Mouse (Mus musculus) 3T3-L1 (cell line): Measurements from ENCODE around the gene Hoxd8.
A peak's percentile ranks its signal among the peaks of the same experiment; 100 is the strongest.

ENCODE experiments used
- DNase-seq: peaks from one replicate; pipeline ENCODE4 v3.0.0-alpha.2; 2015; ENCODE audit warnings: low read depth, low spot score

Hoxd8 gene

DNA sequence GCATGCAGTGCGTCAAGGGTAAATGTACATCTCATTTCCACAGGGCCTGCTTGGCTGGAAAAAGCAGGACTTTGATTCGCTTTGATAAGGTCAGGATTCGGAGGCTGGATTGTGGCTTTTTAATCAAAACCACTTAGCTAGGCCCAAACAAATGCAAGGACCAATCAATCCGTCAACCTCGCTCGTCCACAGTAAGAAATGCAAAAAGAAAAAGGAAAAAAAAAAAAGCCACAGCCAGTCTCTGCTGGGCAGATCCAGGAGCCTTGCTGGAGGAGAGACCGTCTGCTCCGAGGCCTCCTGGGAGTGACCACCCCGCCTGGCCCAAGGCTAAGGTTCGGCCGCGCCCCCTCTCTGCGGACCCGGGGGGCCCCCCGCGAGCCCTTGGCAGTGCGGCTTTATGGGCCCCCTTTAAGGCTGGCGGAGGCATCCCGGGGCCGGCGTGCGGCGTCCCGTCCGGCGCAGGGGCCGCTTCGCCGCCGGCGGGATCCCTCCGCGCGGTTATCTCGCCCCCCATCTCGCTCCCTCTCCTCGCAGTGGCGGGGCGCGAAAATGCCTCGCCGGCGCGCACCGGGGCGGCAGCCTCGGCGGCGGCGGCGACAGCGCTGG lies at the start of gene Hoxd8:
TSS of gene Hoxd8 (plus strand) at position 223 of the 606 bp plus-strand sequence.
- DNase-seq, result peak; percentile 71

DNA sequence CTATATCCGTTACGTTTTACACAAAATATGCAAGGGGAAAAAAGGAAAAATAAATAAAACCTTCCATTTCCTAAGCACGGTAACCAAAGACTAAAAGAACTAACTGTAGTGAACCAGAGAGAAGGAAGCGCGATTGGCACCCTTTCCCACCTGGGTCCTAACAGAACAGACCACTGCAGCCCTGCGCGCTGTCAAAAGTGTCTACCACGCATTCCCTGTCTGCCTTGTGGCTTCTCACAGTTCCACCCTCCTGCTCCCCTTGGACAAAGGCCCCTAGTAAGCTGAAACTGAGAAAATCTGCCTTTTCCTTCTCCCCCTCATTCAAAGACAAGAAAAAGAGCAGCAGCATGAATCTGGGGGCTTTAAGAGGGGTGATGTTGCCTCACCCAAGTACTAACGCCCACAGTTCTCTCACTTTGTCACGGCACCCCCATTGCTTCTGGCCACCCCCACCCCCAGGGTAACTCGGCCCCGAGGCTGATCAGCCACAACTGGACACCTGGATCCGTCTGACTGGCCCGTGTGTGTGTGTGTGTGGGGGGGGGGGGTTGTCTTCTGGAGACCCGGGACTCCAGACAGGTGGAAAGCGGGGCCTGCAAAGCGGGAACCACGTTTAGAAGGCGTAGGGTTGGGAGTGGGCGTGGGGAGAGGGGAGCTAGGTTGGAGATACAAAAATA lies 49.5 kb upstream of the Hoxd8 start:
- DNase-seq, result no peak

DNA sequence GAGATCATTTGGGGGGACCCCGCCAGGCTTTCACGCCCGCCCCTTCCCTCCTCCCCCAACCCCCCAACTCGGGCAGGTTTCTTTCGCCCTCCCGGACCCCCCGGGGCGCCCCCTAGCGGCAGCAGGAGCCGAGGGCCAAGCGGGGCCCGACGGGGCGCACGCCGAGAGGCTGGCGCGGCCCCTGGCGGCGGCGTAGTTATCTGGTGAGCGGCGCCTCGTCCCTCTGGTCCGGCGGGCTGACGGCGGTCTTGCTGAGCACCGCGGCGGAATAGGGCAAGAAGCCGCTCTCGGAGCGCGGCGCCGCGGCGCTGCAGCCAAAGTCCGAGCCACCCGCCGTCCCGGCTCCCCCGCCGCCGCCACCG lies 49.0 kb upstream of the Hoxd8 start:
- DNase-seq, result no peak

DNA sequence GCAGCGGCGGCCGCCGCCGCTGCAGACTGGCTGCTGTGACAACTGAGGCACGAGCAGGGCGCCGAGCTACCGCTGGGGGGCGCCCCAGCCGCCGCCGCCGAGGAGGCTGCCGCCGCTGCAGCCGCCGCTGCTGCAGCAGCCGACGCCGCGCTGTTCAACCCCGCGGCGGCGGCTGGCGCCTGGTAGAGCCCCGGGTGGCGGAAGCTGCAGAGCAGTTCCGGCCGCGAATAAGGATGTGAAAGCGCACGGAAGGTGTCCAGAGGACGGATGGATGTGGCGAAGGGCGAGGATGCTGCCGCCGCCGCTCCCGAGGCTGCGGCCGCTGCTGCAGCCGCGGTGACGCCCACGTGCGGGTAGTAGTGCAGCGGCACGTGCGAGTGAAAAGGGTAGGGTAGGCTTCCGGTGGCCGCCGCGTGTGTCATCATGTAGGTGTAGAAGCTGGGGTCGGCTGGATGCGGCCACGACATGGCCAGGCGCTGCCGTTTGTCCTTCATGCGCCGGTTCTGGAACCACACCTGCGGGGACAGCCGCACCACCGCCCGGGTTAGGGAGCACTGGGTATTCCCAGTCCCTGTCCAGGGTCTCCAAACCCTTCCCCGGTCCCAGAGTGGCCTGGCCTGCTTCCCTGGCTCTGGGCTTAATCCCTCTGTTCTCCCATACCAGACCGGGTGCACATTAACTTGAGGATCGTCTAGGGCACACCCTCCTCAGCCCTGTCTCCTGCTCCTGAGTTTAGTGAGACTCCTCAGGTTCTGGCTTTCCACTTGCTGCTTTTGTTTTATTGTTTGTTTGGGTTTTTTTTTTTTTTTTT lies 48.4 kb upstream of the Hoxd8 start:
- DNase-seq, result no peak

DNA sequence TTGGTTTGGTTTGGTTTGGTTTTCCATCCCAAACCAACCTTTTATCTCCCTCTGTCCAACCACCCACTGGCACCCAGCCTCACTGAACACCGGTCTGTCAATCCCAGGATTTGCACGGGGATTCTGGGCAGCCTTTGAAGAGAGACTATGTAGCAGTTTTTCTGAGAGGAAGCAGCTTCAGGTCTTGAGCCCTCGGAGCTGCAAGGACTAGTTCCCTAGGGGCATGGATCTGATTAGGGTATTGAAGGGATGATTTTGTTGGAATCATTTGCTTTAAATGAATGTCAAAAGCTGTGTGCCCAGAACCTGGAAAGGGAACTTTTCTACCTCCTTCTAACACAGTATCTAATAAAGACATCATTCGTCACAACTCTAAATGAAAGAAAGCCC lies 47.8 kb upstream of the Hoxd8 start:
- DNase-seq, result no peak

DNA sequence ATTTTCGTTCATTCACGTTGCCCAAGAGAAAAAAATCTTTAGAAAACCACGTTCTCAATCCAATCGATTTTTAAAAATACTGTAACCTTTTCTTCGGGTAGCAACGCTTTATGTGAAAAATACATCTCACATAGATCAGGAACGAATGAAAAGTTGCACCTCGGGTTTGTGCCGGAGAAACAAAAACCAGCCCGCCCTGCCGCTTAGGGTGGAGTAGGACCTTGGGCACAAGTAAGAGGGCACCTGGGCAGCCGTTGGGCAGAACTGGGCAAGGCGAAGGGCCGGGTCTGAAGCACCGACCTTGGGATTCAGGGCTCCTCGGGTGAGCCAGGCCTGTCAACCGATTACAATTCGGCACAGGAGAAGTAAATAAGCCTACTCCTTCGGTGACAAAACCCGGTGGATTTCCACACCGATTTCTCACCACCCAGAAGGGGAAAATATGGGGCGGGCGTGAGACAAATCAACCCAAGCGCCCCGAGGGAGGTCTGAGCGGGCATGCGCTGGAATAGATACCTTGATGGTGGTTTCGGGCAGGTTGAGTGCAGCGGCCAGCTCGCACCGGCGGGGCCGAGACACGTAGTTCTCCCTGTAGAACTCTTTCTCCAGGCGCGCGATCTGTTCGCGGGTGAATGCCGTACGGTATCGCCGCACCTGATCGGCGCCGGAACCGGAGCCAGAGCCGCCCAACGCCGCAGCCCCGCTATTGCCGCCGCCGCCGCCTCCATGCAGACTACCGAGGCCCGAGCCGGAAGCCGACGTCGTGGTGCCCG lies 47.0 kb upstream of the Hoxd8 start:
- DNase-seq, result no peak

DNA sequence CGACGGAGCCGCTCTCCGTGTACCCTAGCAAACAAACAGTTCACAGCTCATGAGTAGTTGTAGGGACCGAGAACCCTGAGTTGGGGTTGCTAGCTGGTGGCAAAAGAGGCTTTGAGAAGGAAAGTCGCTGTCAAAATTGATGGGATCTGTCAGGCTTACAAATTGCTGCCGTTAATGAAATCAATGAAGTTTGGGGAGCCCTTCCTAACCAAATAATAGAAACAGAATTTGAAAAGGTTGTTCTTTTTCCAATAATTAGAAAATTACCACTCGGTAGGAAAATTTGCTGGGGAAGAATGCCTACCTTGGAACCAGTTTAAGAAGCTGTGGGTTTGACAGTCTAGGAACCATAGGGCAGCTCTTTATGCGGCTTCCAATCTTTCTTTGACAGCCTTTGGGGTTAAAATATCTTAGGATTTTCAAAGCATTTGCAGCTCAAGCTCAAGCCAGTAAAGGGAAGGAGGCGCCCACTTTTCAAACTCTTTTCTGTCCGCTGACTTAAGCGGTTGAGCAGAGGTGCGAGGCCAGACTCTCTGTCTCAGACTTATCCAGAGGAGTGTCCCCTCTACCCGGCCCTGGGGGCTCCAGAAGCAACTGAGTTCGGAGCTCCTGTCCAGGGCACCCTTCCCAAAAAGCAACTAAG lies 46.3 kb upstream of the Hoxd8 start:
- DNase-seq, result no peak

DNA sequence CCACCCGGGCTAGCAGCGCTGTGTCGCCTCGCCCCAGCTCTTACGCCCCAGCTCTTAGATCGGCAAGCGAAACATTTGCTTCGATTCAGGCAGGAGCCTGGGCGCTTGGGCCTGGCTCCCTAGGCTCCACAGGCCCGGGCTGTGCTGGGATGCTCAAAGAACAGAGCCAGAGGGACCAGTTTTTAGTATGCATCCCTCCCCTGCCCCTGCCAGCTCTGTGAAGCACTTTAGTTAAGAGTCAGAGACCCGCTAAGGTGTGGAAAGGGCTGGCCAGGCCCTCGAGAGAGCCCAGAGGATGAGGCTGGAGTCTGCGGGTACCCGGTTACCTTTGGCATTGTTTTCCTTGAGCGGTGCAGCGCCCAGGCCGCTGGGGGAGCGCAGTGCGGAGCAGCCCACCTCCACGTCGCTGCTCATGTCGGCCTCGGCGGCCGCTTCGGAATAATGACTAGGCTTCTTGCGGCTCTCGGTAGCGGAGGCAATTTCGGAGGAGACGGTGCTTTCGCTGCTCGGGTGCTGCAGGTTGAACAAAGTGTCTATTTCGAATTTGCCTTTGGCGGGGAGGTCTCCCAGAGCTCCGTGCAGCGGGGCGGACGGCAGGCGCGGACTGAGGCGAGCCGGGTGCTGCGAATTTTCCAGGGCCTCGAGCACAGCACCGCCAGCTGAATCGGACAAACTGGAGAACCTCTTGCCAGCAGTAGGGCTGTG lies 45.6 kb upstream of the Hoxd8 start:
- no peak for DNase-seq

DNA sequence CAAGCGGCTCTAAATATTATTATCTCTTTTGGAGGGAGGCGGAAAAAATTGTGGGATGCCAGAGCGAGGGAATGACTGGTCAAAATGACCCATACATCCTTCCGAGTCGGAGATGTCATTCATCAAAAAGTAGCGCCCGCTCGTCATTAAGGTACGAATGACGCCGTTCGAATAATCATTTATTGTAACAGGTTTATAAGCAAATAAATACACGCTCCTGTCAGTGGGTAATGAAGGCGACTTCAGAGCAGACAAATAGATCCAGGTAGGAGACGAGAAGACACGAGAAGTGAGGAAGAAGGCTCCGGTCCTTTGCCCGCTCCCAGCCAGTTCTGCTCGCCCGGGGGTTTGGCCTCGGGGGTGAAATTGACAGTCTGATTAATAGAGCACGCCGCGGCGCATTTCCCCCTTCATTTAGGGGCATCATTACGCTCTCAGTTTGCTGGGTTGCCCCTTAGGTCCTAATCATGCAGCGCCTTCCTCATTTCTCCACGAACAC lies 44.9 kb upstream of the Hoxd8 start, which contains the start of gene Evx2:
TSS of gene Evx2 (minus strand) at position 51 of the 499 bp plus-strand sequence.
- DNase-seq, result no peak

DNA sequence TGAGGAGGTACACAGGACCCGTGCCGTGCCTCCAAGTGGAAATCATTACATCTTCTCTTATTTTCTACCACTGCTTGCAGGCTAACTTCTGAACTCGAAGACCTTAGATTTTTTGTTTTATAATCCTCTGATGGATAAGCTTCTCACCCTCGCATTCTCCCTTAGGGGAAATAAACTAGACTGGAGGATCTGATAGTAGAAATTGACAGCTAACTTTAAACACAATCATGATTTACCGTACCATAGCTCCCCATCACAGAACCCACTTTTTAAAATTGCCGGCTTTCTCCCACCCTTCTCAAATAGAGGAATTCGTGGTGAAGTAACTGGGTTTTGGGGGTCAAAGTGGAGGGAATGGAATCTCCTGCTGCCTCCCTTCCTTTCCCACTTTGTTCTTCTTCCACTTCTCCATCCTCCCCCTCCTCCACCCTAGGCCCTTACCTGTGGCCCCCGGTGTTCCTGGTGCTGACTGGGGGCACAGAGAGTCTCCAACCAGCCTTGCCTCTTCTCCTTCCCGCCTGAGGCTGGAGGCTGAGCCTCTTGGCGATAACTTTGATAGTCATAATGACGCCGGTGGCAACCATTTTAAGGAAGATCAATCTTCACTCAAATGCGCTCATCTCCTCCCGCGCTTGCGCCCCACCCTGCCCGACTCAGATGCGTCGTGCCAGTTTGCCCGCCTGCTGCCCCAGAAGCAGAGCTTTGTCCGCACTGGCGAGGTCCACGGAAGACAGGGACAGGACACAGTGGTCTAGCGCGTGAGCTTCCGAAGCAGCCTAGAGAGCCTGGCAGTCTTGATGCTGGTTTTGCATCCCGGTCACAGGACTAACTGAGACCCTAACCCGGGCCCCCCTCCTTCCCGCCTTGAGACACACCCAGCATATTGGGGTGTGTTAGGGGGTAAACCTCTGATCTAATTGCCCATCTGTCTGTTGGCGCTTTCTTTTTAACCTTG lies 43.7 kb upstream of the Hoxd8 start:
- no peak for DNase-seq

DNA sequence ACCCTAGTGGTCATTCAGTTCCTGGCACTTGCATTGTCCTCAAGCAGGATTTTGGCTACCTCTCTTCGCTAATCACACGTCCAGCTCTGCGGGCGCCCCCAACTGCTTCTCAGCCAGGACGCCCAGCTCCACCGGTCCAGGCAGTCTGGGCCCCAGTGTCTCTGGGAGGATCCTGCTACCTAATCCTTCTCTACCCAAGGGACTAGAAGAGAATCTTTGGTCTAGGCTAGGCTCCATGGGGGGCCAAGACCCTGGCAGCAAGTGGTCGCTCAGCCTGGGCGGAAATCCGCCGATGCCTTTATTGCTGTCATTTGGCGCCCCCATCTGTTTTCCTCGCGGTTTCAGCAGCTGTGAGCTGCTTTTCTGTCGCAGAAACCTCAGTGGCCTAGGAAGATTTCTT lies 42.7 kb upstream of the Hoxd8 start:
- DNase-seq, result peak; percentile 26

DNA sequence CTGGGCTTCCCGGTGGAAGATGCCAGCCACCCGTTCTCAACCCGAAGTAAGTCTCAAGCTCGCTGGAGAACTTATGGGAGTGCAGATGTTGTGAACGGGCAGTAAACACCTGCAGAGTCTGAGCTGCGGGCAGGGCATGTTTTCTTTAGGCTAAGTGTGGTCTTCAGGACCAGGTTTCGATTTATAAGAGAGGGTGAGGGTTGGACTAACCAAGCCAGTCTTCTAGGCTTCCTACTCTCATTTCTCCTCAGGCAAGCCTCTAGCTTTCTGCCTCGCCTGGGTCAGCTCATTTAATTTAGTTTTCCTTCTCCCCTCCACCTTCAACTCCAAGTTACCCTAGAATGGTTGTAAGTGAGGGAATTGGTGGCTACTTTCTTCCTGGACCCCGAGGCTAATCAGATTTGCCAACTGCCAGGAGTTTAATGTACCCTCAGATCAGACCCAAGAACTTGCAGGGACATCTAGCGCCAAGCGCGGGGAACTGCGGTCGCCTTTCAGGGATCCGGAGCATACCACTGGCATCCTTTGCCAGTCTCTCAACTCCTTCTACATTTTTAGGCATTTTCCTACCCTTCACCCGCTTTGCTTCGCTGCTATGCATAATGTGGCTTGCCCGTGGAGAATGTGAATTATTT lies 41.0 kb upstream of the Hoxd8 start:
- peak; percentile 79 for DNase-seq

DNA sequence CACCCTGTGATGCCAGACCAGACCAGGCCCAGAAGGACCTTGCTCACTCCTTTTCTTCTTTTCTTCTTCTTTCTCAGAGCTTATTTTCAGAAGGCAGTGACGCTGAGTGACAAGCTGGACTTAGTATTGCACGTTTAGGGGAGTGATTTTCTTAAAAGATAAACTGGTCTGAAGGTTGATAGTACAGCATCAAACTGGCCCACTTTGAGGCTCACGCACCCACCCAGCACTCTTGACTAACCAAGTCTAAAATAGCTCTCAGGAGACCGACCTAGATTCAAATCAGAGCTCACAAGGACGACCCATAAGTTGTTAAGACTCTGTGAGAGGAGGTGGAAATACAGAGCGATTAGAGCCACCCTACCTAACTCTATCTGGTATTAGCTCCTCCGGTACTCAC lies 38.0 kb upstream of the Hoxd8 start:
- DNase-seq, result no peak

DNA sequence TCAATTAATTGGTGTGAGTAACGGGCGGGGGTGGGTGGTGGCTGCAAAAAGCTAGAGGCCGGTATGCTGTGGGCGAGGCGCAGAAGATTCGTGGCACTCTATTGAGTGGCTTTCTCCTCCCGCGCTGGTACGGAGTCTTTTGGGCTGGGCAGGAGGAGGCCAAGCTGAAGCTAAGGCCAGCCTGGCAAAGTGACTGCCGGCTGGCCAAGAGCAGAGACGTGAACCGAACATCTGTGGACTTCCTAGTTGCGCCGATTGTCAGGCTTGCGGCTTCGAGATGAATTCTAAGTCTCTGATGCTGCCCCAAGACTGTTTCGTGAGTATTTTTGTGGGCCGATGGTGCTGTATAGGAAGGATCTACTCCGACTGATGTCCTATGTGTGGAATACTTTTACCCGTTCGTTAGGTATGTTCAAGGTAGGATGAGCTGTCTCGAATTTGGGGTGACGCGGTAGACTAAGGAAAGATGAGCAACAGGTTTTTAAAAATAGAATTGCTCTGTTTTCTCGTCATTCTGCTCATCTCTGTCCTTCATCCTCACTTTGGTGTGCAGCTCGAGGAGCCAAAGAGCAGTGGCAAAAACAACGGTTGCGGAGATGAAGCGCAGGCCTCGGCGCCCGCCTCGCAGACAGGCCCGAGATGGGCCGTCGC lies 37.1 kb upstream of the Hoxd8 start:
- DNase-seq, result no peak

DNA sequence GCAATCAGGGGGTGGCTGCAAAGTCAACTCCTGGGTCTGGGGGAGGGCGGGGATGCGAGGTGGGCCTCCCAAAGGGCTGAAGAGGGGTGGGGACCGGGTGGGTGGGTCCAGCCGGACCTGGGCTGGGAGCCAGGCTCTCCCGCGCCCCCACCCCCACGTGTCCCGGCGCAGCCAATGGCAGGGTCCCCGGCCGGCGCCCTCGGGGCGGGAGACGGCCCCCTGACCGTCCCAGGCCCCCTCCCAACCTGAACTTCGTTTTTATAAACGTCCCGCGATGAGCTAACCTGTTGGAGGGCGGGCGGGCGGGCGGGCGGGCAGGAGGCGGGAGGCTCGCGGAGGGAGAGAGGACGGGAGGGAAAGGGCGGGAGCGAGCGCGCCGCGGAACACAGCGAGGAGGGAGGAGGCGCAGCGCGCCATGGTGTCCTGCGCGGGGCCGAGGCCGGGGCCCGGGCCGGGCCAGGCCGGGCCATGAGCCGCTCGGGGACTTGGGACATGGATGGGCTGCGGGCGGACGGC lies 36.5 kb upstream of the Hoxd8 start, which contains the start of gene Hoxd13:
TSS of gene Hoxd13 (plus strand) at position 469 of the 516 bp plus-strand sequence.
- no peak for DNase-seq

DNA sequence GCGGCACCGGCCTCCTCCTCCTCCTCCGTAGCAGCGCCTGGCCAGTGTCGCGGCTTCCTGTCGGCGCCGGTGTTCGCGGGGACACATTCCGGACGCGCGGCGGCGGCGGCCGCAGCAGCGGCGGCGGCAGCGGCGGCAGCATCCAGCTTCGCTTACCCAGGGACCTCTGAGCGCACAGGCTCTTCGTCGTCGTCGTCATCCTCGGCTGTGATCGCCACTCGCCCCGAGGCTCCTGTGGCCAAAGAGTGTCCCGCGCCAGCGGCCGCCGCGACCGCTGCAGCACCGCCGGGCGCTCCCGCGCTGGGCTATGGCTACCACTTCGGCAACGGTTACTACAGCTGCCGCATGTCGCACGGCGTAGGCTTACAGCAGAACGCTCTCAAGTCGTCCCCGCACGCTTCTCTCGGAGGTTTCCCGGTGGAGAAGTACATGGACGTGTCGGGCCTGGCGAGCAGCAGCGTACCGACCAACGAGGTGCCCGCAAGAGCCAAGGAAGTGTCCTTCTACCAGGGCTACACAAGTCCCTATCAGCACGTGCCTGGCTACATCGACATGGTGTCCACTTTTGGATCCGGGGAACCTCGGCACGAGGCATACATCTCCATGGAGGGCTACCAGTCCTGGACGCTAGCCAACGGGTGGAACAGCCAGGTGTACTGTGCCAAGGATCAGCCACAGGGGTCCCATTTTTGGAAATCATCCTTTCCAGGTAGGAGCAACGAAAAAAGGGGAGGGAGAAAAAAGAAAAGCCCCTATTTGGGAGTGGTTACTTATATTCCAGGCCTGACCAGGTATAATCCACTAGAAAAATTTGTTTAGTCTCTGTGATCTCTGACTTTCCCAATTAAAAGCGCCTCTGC lies 35.8 kb upstream of the Hoxd8 start:
- DNase-seq, result no peak

DNA sequence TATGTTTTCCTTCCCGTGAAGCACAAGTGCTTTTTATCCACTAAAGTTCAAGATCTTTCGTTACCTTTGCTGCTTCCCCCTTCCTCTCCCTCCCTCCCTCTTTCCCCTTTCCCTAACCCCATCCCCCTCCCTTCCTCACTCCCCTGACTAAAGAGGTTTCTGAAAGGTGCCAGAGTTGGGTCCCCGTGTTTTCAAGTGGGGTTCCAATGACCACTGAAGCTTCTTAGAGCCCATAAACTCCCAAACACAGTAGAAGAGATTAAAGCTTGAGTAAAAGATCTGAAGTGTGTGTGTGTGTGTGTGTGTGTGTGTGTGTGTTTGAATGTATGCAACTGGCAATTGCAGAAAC lies 35.2 kb upstream of the Hoxd8 start:
- DNase-seq, result no peak
